Mouse (Mus musculus): ENCODE measurements around the gene Gm4175. TPM values are rescaled to one million over a fixed set of nuclear protein-coding genes. Genes with fewer than 3 reads are reported as not detected.

Gene Gm4175
- polyA plus RNA-seq (2017; shearing (Covaris generic)), result not detected

GRCm38 (mm10) chr7:21761375-21761774, at the start of gene Gm4175:
Gm4175 (minus strand) TSS chr7:21761475.

GRCm38 (mm10) chr7:21796628-21797027, 35.4 kb upstream of the Gm4175 start, which contains the start of gene Gm4177:
Gm4177 (minus strand) TSS chr7:21796728.

Other genes starting within 250 kb of the Gm4175 start
- gene Vmn1r130, start 249.7 kb downstream of the Gm4175 start, polyA plus RNA-seq (2017; shearing (Covaris generic)), result not detected
- gene Vmn1r131, start 215.4 kb downstream of the Gm4175 start, polyA plus RNA-seq (2017; shearing (Covaris generic)), result not detected
- not detected for gene Vmn1r132, start 147.4 kb downstream of the Gm4175 start, polyA plus RNA-seq (2017; shearing (Covaris generic))
- gene Gm4177, start 35.3 kb upstream of the Gm4175 start, polyA plus RNA-seq (2017; shearing (Covaris generic)), result not detected
- gene Vmn1r135, start 70.9 kb upstream of the Gm4175 start, polyA plus RNA-seq (2017; shearing (Covaris generic)), result not detected
- not detected for gene Gm5725, start 82.8 kb upstream of the Gm4175 start, polyA plus RNA-seq (2017; shearing (Covaris generic))
- not detected for gene Gm5891, start 159.8 kb upstream of the Gm4175 start, polyA plus RNA-seq (2017; shearing (Covaris generic))
- not detected for gene Vmn1r137, start 233.1 kb upstream of the Gm4175 start, polyA plus RNA-seq (2017; shearing (Covaris generic))